Mouse (Mus musculus) heart, embryonic 11.5 days (tissue): ENCODE measurements around the gene Cacybp. TPM values are rescaled to one million over a fixed set of nuclear protein-coding genes. Genes with fewer than 3 reads are reported as not detected.
A peak's percentile ranks its signal among the peaks of the same experiment; 100 is the strongest.

ENCODE experiments used
- ATAC-seq: fragments of 200-750 bp; cut with Nextera tagmentation; replicated peaks from 2 replicates; pipeline ENCODE4 v1.8.0; 2017; ENCODE audit warnings: moderate library complexity; ENCODE audit not compliant: insufficient number of reproducible peaks, low FRiP score, low TSS enrichment
- H3K27ac ChIP-seq: fragments of 300-500 bp; sonication (generic); 2 replicates; pipeline ENCODE4 v1.5.1; 2014; ENCODE audit warnings: mild to moderate bottlenecking, low read depth, low read length
- H3K27me3 ChIP-seq: fragments of 300-500 bp; sonication (generic); 2 replicates; pipeline ENCODE4 v1.6.1; 2014; ENCODE audit warnings: mild to moderate bottlenecking, low read length, mixed read lengths; ENCODE audit not compliant: control insufficient read depth, insufficient read depth
- H3K36me3 ChIP-seq: fragments of 300-500 bp; sonication (generic); 2 replicates; pipeline ENCODE4 v1.6.1; 2014; ENCODE audit warnings: mild to moderate bottlenecking, low read length, moderate library complexity, mixed read lengths; ENCODE audit not compliant: control insufficient read depth, insufficient read depth
- H3K4me1 ChIP-seq: fragments of 300-500 bp; sonication (generic); 2 replicates; pipeline ENCODE4 v1.6.1; 2014; ENCODE audit warnings: low read length; ENCODE audit not compliant: control insufficient read depth, insufficient read depth
- H3K4me2 ChIP-seq: fragments of 300-500 bp; sonication (generic); 2 replicates; pipeline ENCODE4 v1.6.1; 2014; ENCODE audit warnings: mild to moderate bottlenecking, moderate library complexity
- H3K4me3 ChIP-seq: fragments of 300-500 bp; sonication (generic); 2 replicates; pipeline ENCODE4 v1.5.1; 2014; ENCODE audit warnings: low read depth, low read length
- H3K9ac ChIP-seq: fragments of 300-500 bp; sonication (generic); 2 replicates; pipeline ENCODE4 v1.6.1; 2014; ENCODE audit warnings: mild to moderate bottlenecking, low read depth, low read length, moderate library complexity
- H3K9me3 ChIP-seq: fragments of 300-500 bp; sonication (generic); replicated peaks from 2 replicates; pipeline ENCODE4 v1.6.1; 2016; ENCODE audit warnings: low read length; ENCODE audit not compliant: control insufficient read depth
- WGBS: fragments of 180-500 bp; shearing (Covaris S2); extraction: QIAGEN DNeasy Blood & Tissue Kit; methylation state at CpG from one replicate; pipeline ENCODE4 v1.1.7; 2014; ENCODE audit not compliant: insufficient replicate concordance; 5-methylcytosine and 5-hydroxymethylcytosine counted together
- polyA plus RNA-seq: library from polyadenylated mRNA; unstranded; fragments of >200 nt; fragmentation: Nextera tagmentation; extraction: Ambion mirVana; gene quantifications from 2 replicates; pipeline ENCODE4 v1.2.1, GENCODE M21; 2014

Gene Cacybp
- polyA plus RNA-seq: 202 and 205 TPM in 2 replicates

DNA sequence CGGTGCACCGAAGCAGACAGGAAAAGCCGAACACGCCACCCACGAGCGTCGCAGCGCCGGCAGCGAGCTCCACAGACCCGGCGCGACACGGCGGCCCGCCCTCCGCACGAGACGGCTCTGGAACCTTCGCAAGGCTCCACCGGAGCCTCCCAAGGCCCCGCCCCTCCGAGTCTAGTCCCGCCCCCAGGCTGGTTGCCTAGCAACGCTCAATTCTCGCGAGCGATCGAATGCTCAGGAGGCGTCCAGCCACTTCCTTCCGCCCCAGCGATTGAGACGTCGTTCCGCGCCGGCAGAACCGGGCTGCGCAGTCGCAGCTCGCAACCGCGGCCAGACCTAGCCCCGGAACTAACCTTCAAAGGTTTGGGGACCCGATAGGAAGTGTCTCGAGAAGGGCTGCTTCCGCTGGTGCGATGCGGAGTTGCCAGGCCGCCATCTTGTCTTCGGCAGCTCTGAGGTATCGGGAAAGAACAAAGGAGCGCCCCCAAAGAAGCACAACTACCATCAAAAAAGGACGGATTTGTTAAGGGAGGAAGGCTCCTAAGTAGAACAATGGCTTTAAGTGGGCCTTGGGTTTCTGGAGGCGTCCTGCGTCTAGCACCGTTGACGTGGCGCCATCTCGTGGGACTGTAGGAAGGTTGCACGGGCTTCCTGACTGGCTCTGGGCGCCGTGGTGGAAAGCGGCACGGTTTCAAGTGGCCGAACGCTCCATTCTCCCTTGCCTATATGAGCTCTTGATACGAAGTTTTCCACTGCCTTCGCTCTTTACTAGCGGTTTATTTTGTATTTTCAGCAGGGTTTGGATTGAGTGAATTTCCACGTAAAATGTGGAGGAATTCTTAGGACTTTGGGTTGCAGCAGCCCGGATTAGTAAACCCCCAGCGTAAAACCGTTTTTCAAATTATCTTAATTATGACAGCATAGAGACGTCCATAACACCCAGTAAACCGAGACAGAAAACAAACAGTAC lies at the start of gene Cacybp:
Cacybp (minus strand) TSS at position 173 of the 967 bp plus-strand sequence.
- Histone ChIP-seq H3K4me3 (peak within 1 kb of the TSS; percentile 79), H3K36me3 (no peaks in the 10 kb centered on the region), H3K27me3 (no peaks in the 10 kb centered on the region), H3K4me2 (peak within 1 kb of the TSS; percentile 82), H3K9ac (peak within 1 kb of the TSS; percentile 92), H3K27ac (peak within 1 kb of the TSS; percentile 99), H3K9me3 (no peaks in the 10 kb centered on the region), H3K4me1 (peaks cover 9% of the 10 kb centered on the region)
- peak; percentile 97 for ATAC-seq
- WGBS: under 1% methylated on average over 76 of the region's 76 CpGs

DNA sequence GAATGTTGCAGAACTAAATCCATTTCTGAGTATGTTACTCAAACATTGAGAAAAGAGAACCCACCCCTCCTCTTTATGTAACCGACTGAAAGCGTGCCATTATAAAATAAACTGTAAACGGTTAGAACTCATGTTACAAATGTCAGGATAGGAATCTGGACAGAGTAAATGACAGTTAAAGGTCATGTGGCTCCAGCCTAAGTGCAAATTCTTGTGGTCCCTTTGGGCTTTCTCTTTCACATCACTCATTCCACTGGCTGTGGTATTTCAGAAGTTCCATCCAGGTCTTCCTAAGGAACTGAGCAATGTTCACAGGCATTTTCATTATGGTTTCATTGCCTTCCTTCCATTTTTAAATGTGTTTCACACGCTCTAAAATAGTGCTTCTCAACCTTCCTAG lies 49.7 kb upstream of the Cacybp start:
- Histone ChIP-seq H3K9ac (no peak overlapping the region), H3K4me1 (no peaks in the 10 kb centered on the region), H3K4me2 (no peak overlapping the region), H3K9me3 (no peaks in the 10 kb centered on the region), H3K4me3 (no peak overlapping the region), H3K36me3 (no peaks in the 10 kb centered on the region), H3K27me3 (no peaks in the 10 kb centered on the region), H3K27ac (no peak overlapping the region)
- 77% methylated on average over 4 of the region's 4 CpGs for WGBS
- no peak for ATAC-seq

DNA sequence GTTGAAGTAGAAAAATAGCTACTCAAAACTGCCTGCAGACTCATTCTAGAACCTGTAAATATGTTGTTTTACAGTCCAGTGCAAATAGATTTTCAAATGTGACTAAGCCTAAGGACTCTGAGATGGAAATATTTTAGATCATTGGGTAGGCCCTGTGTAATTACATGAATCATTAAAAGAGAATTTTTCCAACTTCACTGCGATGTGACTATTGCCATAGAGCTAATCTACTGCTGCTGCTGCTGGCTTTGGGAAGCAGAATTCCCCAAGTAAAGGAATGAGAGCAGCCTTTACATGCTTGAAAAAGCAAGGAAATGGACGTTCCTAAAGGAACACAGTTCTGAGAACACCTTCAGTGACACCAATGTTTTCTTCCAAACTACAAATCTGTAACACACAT lies 49.2 kb upstream of the Cacybp start:
- Histone ChIP-seq H3K4me1 (no peaks in the 10 kb centered on the region), H3K4me2 (no peak overlapping the region), H3K4me3 (no peak overlapping the region), H3K27me3 (no peaks in the 10 kb centered on the region), H3K36me3 (no peaks in the 10 kb centered on the region), H3K27ac (no peak overlapping the region), H3K9me3 (no peaks in the 10 kb centered on the region), H3K9ac (no peak overlapping the region)
- 71% methylated on average over 2 of the region's 2 CpGs for WGBS
- ATAC-seq: no peak

- H3K4me2 ChIP-seq: no peak overlapping the region
- H3K9me3 ChIP-seq: no peaks in the 10 kb centered on the region
- H3K4me3 ChIP-seq: no peak overlapping the region
- H3K27ac ChIP-seq: no peak overlapping the region
- H3K4me1 ChIP-seq: no peaks in the 10 kb centered on the region
- H3K27me3 ChIP-seq: no peaks in the 10 kb centered on the region
- ATAC-seq: no peak
- 80% methylated on average over 4 of the region's 4 CpGs for WGBS
- no peaks in the 10 kb centered on the region for H3K36me3 ChIP-seq
- no peak overlapping the region for H3K9ac ChIP-seq
These were observed 47.9 kb upstream of the Cacybp start for GRCm38 (mm10) chr1:160260605-160261004.

DNA sequence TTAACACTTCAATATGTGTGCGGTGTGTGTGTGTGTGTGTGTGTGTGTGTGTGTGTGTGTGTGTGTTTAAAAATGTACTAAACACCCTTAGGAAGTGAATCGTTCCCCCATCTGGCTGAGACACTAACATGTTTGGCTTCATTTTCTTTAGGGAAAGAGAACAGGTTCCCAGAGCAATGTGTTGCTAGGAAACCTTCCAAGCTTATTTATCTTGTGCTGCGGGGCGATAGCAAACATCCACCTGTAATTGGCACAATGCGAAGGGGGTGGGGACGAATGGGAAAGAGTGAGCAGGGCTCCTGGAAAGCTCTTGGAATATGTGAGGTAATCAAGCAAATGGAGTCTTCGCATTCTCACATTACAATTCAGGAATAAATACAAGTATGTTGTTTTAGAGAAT lies 47.2 kb upstream of the Cacybp start:
- Histone ChIP-seq H3K36me3 (no peaks in the 10 kb centered on the region), H3K9me3 (no peaks in the 10 kb centered on the region), H3K4me2 (no peak overlapping the region), H3K27ac (no peak overlapping the region), H3K4me1 (no peaks in the 10 kb centered on the region), H3K27me3 (no peaks in the 10 kb centered on the region), H3K4me3 (no peak overlapping the region), H3K9ac (no peak overlapping the region)
- ATAC-seq: no peak
- 73% methylated on average over 7 of the region's 7 CpGs for WGBS

DNA sequence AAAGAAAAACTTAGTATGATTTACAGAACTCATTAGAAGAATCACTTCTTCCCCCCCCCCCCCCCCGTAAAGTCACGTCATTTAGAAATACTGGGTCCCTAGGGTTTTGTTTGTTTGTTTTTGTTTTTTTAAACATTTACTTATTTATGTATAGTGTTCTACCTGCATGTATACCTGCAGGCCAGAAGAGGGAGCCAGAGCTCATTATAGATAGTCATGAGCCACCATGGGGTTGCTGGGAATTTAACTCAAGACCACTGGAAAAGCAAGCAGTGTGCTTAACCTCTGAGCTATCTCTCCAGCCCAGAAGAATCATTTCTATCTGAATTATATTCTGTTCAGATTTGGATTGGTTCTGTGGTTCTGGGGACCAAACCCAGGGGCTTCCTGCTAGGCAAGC lies 40.4 kb upstream of the Cacybp start:
- Histone ChIP-seq H3K4me2 (no peak overlapping the region), H3K9ac (no peak overlapping the region), H3K4me3 (no peak overlapping the region), H3K9me3 (no peaks in the 10 kb centered on the region), H3K4me1 (no peaks in the 10 kb centered on the region), H3K27ac (no peak overlapping the region), H3K27me3 (no peaks in the 10 kb centered on the region), H3K36me3 (no peaks in the 10 kb centered on the region)
- no peak for ATAC-seq
- WGBS: 87% methylated on average over 2 of the region's 2 CpGs

- no peak overlapping the region for H3K4me2 ChIP-seq
- no peak overlapping the region for H3K4me3 ChIP-seq
- H3K36me3 ChIP-seq: no peaks in the 10 kb centered on the region
- no peaks in the 10 kb centered on the region for H3K9me3 ChIP-seq
- H3K9ac ChIP-seq: no peak overlapping the region
- WGBS: 72% methylated on average over 5 of the region's 5 CpGs
- H3K27me3 ChIP-seq: no peaks in the 10 kb centered on the region
- ATAC-seq: no peak
- no peak overlapping the region for H3K27ac ChIP-seq
- H3K4me1 ChIP-seq: no peaks in the 10 kb centered on the region
These were observed 38.8 kb upstream of the Cacybp start for GRCm38 (mm10) chr1:160251388-160252007.

DNA sequence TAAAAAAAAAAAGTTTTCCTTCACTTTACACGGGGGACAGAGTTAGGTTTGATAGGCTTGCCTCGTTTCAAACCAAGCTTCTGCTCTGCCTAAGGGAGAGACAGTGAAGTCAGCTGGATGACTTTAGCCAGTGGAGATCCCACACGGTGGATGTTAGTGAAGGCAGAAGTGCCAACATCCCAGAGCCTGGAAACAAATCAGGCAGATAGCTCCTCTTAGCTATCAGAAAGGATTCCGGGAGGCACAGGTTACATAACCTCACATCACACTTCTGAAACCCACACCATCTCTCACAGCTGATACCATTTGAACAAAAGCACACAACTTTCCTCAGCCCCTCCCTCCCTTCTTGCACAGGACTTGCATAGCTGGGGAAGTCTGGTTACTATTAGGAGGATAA lies 38.1 kb upstream of the Cacybp start:
- H3K4me2 ChIP-seq: no peak overlapping the region
- H3K27me3 ChIP-seq: no peaks in the 10 kb centered on the region
- no peak overlapping the region for H3K27ac ChIP-seq
- no peak overlapping the region for H3K4me3 ChIP-seq
- ATAC-seq: no peak
- no peaks in the 10 kb centered on the region for H3K4me1 ChIP-seq
- H3K36me3 ChIP-seq: no peaks in the 10 kb centered on the region
- H3K9ac ChIP-seq: no peak overlapping the region
- no peaks in the 10 kb centered on the region for H3K9me3 ChIP-seq
- WGBS: 33% methylated on average over 4 of the region's 4 CpGs
